Mouse (Mus musculus): ENCODE measurements at regions not wholly inside any gene's neighbourhood (a gene's known extent, or its start where the extent isn't known, plus 50 kb on each side); places are given as distances from the start of the nearest gene placed in this dataset.

DNA sequence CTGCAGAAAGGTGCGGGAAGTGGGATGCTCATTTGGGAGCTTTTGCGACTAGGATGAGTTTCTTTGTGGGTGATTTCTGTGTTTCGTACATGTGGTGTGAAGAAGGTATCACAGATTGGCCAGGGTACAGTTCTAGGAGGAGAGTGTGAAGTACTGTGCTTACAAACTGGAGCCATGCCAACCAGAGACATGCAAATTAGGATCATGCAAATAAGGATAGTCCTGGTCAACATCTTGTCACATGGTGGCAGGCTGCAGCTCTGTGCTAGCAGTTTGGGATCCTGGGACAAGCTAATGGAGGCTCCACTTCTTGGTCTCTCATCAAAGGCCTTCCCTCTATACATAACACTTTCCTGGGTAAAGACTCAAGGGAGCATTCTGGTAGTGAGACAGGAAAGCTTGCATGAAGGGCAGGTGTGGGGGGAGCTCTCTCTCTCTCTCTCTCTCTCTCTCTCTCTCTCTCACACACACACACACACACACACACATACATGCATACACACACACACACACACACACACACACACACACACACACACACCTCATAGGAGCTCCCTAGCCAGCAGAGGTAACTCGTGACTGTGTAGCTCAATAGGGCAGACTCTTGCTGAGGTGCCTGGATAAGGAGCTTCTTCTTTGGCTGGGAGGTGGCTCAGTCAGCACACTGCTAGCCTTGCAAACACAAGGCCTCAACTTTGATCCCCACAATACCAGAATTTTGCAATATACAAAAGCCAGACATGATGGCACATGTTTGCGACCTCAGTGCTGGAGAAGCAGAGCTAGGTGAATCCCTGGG is 177.1 kb upstream of the Ctnnb1 start:
- no peak overlapping the region for H3K4me3 ChIP-seq
- no peak overlapping the region for H3K9ac ChIP-seq
- H3K4me1 ChIP-seq = 0 out of 2 replicates have a peak, but pooled peaks cover 3% of the 10 kb centered on the region
- ATAC-seq (ENCODE audit: insufficient number of reproducible peaks, insufficient read depth, low FRiP score, low TSS enrichment) = no peak
- no peak overlapping the region for H3K27ac ChIP-seq
- no peaks in the 10 kb centered on the region for H3K27me3 ChIP-seq
- WGBS = 83% methylated on average over 5 of the region's 5 CpGs
- H3K36me3 ChIP-seq = no peaks in the 10 kb centered on the region
- no peak overlapping the region for H3K4me2 ChIP-seq (replicated peaks)
- H3K9me3 ChIP-seq = 0 out of 2 replicates have a peak, but pooled peaks cover 6% of the 10 kb centered on the region

DNA sequence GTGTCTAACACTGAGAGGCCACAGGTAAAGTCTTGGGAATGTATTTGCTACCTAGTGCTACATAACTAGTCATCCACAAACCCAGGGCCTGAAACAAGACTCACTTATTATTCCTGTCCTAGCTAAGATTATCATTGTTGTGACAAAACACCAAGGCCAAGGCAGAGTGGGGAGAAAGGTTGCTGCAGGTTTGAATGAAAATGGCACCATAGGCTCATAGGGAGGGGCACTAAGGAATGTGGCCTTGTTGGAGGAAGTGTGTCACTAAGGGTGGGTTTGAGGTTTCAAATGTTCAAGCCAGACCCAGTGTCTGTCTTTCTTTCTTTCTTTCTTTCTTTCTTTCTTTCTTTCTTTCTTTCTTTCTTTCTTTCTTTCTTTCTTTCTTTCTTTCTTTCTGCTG is 174.9 kb upstream of the Ctnnb1 start:
- Histone ChIP-seq H3K27ac (no peak overlapping the region), H3K27me3 (no peaks in the 10 kb centered on the region), H3K4me3 (no peak overlapping the region), H3K36me3 (no peaks in the 10 kb centered on the region), H3K4me1 (0 out of 2 replicates have a peak, but pooled peaks cover 3% of the 10 kb centered on the region), H3K4me2 (replicated peaks) (no peak overlapping the region), H3K9me3 (0 out of 2 replicates have a peak, but pooled peaks cover 6% of the 10 kb centered on the region), H3K9ac (no peak overlapping the region)
- no peak for ATAC-seq (ENCODE audit: insufficient number of reproducible peaks, insufficient read depth, low FRiP score, low TSS enrichment)

DNA sequence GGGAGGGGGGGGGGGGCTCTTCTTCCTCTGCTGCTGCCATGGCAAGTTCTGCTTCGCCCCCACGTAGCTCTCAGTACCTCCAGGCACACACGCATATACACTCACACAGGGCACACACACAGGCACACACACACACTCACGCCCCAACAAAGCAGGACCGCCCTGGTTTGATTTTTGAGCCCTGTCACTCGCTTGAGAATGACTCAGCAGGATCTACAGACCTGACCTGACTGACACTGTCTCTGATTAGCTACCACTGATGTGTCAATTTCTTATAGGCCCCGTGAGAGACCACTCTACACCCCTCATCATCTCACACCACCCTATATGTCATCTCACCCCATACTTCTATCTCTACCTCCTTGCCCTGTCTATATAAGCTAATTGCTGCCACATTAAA is 173.5 kb upstream of the Ctnnb1 start:
- Histone ChIP-seq H3K27ac (no peak overlapping the region), H3K36me3 (no peaks in the 10 kb centered on the region), H3K27me3 (no peaks in the 10 kb centered on the region), H3K4me2 (replicated peaks) (no peak overlapping the region), H3K9ac (no peak overlapping the region), H3K9me3 (0 out of 2 replicates have a peak, but pooled peaks cover 6% of the 10 kb centered on the region), H3K4me3 (no peak overlapping the region), H3K4me1 (peaks cover 3% of the 10 kb centered on the region; the same call in 1 of the 2 replicates)
- no peak for ATAC-seq (ENCODE audit: insufficient number of reproducible peaks, insufficient read depth, low FRiP score, low TSS enrichment)
- 86% methylated on average over 7 of the region's 7 CpGs for WGBS

DNA sequence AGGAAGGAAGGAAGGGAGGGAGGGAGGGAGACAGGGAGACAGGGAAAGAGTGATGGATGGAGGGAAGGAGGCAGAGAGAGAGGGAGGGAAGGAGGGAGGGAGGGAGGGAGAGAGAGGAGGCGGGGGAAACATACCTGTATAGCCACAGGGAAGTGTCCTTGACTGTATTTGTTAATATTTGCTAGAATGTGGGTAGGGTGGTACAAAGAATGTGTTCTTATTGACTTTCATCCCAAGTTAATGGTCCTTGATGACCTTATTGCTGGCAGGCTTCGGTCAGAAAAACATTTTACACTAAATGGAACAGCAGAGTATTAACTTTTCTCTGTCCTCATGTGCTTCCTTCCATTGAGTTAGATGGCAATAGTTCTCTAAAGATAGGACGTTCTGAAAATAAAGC is 171.0 kb upstream of the Ctnnb1 start:
- Histone ChIP-seq H3K4me1 (no peaks in the 10 kb centered on the region; the same call in 1 of the 2 replicates), H3K36me3 (no peaks in the 10 kb centered on the region), H3K4me3 (no peak overlapping the region), H3K4me2 (replicated peaks) (no peak overlapping the region), H3K27me3 (no peaks in the 10 kb centered on the region), H3K9me3 (0 out of 2 replicates have a peak, but pooled peaks cover 6% of the 10 kb centered on the region), H3K9ac (no peak overlapping the region), H3K27ac (no peak overlapping the region)
- 84% methylated on average over 3 of the region's 3 CpGs for WGBS
- ATAC-seq (ENCODE audit: insufficient number of reproducible peaks, insufficient read depth, low FRiP score, low TSS enrichment) = no peak

DNA sequence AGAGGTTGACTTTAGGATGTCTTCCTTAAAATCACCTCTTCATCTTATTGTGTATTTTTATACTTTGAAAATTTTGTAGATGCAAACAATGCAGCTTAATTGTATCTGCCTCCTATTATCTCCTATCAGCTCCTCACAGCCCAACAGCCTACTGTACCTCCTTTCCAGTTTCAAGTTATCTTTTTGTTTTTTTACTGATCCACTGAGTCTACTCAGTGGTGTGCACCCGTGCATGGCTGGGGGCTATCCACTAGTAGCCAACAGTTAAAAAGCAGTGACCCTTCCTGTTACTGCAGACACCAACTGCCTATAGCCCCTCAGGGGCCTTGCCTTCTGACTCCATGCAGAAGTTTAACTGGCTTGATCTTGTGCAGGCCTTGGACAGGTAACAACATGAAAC is 170.4 kb upstream of the Ctnnb1 start:
- ATAC-seq (ENCODE audit: insufficient number of reproducible peaks, insufficient read depth, low FRiP score, low TSS enrichment) = no peak
- 79% methylated on average over 1 of the region's 1 CpGs for WGBS
- no peak overlapping the region for H3K9ac ChIP-seq
- H3K4me3 ChIP-seq = no peak overlapping the region
- H3K27me3 ChIP-seq = no peaks in the 10 kb centered on the region
- no peaks in the 10 kb centered on the region; the same call in 1 of the 2 replicates for H3K4me1 ChIP-seq
- no peak overlapping the region for H3K4me2 ChIP-seq (replicated peaks)
- no peak overlapping the region for H3K27ac ChIP-seq
- no peaks in the 10 kb centered on the region for H3K36me3 ChIP-seq
- 0 out of 2 replicates have a peak, but pooled peaks cover 6% of the 10 kb centered on the region for H3K9me3 ChIP-seq

DNA sequence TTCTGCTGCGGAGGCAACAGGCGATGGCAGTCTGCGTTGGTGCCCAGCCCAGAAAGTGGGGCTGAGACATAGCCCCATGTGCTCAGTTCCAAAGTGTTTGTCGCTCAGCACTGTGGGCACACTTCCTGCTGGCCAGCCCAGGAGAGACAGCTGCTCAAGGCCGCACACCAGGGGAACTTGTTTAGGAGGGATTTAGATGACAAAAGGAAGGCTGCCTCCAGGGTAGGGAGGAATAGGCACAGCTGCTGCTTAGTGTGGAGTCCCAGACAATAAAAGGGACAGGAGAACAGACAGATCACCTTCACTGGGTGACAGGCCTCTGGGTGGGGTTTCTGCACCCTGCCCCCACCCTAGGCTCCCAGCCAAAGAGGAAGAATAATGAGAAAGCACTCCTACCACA is 169.2 kb upstream of the Ctnnb1 start:
- 59% methylated on average over 5 of the region's 5 CpGs for WGBS
- Histone ChIP-seq H3K9ac (no peak overlapping the region), H3K36me3 (no peaks in the 10 kb centered on the region), H3K4me3 (no peak overlapping the region), H3K27ac (0 out of 2 replicates have a peak overlapping the region, but pooled peaks have one; percentile 23), H3K4me2 (replicated peaks) (no peak overlapping the region), H3K4me1 (no peaks in the 10 kb centered on the region; the same call in 1 of the 2 replicates), H3K9me3 (0 out of 2 replicates have a peak, but pooled peaks cover 6% of the 10 kb centered on the region), H3K27me3 (no peaks in the 10 kb centered on the region)
- 0 out of 2 replicates have a peak, but pooled peaks have one; percentile 64 for ATAC-seq (ENCODE audit: insufficient number of reproducible peaks, insufficient read depth, low FRiP score, low TSS enrichment)

DNA sequence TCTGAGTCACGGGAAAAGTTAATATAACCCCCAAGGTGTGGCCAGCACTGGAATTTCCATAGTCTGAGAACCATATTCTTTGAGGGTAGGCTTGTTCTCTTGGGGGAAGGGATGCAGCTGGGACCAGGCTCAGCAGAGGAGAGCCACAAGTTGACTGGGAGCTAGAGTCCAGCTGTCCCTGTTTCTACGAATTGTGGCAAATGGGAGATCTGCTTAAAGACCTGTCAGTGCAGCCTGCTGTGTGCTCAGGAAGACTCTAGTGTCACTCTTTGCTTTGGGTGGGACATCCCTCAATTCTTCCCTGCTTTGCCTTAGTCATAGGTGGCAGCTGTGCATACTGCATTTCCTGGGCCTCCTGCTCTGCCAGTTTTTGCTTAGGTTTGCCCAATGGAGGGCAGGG is 165.2 kb upstream of the Ctnnb1 start:
- Histone ChIP-seq H3K9me3 (no peaks in the 10 kb centered on the region), H3K27ac (no peak overlapping the region)
- WGBS = 67% methylated on average over 2 of the region's 2 CpGs

DNA sequence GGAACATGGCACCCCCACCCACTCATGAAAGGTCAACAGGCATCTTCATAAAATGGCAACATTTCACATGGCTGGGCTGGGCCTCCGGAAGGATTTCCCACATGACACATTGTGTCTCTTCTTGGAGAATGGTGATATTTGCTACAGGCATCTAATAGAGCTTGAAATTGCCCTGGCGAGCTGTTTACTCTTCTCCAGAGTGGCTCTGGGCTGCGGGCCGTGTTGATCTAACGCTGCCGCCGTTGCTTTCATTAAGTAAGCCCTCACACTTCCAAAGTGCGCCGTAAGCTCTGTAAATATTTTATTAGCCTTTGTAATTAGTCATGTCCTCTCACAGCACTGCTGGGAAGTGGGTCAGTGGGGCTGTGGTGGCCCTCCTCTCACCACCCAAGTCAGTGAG is 164.4 kb upstream of the Ctnnb1 start:
- Histone ChIP-seq H3K4me3 (no peak overlapping the region), H3K4me2 (replicated peaks) (no peak overlapping the region), H3K4me1 (peaks cover 8% of the 10 kb centered on the region), H3K9me3 (no peaks in the 10 kb centered on the region), H3K36me3 (no peaks in the 10 kb centered on the region), H3K27me3 (no peaks in the 10 kb centered on the region), H3K27ac (no peak overlapping the region), H3K9ac (no peak overlapping the region)
- 86% methylated on average over 9 of the region's 9 CpGs for WGBS
- ATAC-seq (ENCODE audit: insufficient number of reproducible peaks, insufficient read depth, low FRiP score, low TSS enrichment) = no peak

More for the DNA sequence above, 165.2 kb upstream of the Ctnnb1 start:
- no peak overlapping the region for H3K9ac ChIP-seq
- no peaks in the 10 kb centered on the region for H3K36me3 ChIP-seq
- H3K4me1 ChIP-seq = peaks cover 1% of the 10 kb centered on the region; the same call in 1 of the 2 replicates
- no peaks in the 10 kb centered on the region for H3K27me3 ChIP-seq
- no peak overlapping the region for H3K4me2 ChIP-seq (replicated peaks)
- no peak for ATAC-seq (ENCODE audit: insufficient number of reproducible peaks, insufficient read depth, low FRiP score, low TSS enrichment)
- no peak overlapping the region for H3K4me3 ChIP-seq

DNA sequence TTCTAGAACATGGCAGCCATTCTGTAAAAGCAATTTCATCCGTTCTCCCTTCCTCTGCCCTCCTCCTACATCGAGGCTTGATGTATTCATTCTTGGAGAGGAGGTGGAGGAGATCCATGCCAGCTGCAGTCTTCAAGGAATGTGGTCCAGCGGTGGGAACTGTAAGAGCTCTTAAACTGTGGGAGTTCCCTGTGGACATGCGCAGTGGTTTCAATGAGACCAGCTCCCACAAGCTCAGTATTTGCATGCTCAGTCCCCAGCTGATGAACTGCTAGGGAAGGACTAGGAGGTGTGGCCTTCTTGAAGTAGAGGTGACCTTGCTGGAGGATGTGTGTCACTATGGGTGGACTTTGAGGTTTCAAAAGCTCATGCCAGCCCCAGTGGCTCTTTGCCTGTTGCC is 163.7 kb upstream of the Ctnnb1 start:
- no peak for ATAC-seq (ENCODE audit: insufficient number of reproducible peaks, insufficient read depth, low FRiP score, low TSS enrichment)
- Histone ChIP-seq H3K4me3 (no peak overlapping the region), H3K9ac (no peak overlapping the region), H3K36me3 (no peaks in the 10 kb centered on the region), H3K27ac (no peak overlapping the region), H3K9me3 (no peaks in the 10 kb centered on the region), H3K4me1 (peaks cover 14% of the 10 kb centered on the region), H3K27me3 (no peaks in the 10 kb centered on the region), H3K4me2 (replicated peaks) (no peak overlapping the region)
- whole genome bisulfite sequencing = 93% methylated on average over 4 of the region's 4 CpGs

DNA sequence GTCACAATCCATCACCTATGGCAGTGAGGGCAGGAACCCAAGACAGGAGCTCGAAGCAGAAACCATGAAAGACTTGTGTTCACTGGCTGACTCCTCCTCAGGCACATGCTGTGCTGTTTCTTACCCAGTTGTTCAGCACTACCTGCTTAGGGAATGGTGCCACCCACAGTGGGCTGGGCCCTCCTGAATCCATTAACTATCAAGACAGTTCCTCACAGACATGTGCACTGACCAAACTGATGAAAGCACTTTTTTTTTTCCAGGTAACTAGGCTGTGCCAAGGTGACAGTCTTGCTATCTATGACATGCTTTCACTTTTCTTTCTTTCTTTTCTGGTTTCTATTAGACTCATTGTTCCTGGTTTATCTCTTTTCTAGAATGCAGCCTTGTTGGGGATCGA is 162.1 kb upstream of the Ctnnb1 start:
- Histone ChIP-seq H3K4me1 (peaks cover 30% of the 10 kb centered on the region), H3K4me3 (no peak overlapping the region), H3K4me2 (replicated peaks) (no peak overlapping the region), H3K9me3 (no peaks in the 10 kb centered on the region), H3K27ac (no peak overlapping the region), H3K36me3 (no peaks in the 10 kb centered on the region), H3K27me3 (no peaks in the 10 kb centered on the region), H3K9ac (no peak overlapping the region)
- WGBS = 78% methylated on average over 2 of the region's 2 CpGs
- ATAC-seq (ENCODE audit: insufficient number of reproducible peaks, insufficient read depth, low FRiP score, low TSS enrichment) = no peak

DNA sequence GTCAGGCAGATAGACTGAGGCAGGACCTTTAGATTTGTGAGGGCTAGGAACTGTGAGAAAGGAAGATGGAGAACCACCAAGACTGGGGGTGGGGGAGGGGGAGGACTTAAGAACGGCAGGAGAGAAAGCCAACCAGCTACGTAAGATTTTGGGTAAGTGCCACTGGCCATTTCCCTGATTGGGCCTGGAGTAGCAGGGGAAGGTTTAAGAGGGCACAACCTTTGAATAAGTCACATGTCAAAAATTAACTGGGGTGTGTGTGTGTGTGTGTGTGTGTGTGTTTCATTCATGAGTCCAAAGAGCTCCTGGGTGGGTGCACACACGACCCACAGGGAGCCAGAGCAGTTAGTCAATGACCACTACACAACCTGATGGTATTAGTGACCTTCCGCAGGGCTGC is 161.6 kb upstream of the Ctnnb1 start:
- no peak overlapping the region for H3K4me2 ChIP-seq (replicated peaks)
- no peaks in the 10 kb centered on the region for H3K27me3 ChIP-seq
- no peaks in the 10 kb centered on the region for H3K9me3 ChIP-seq

DNA sequence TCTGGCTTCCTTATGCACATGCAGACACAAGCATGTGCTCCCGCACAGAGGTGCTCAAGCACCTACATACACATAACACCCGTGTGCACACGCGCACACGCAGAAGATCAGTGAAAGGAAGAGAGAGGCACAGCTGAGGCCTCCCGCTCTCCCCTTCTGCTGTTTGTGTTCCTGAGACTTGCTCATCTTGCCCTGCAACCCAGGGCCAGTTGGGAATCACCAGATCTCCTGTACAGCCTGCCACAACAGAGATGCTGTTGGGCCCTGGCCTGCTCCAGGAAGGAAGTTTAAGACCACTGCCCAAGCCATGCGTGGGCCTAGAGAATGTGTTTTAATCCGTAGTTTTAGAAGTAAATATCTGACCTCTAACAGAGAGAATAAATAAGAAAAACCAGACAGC is 160.0 kb upstream of the Ctnnb1 start:
- H3K36me3 ChIP-seq = no peaks in the 10 kb centered on the region
- no peak overlapping the region for H3K9ac ChIP-seq
- H3K4me3 ChIP-seq = no peak overlapping the region
- peaks cover 36% of the 10 kb centered on the region for H3K4me1 ChIP-seq
- H3K27me3 ChIP-seq = no peaks in the 10 kb centered on the region
- H3K9me3 ChIP-seq = no peaks in the 10 kb centered on the region
- H3K27ac ChIP-seq = peak overlapping the region; percentile 88
- H3K4me2 ChIP-seq (replicated peaks) = no peak overlapping the region
- 65% methylated on average over 8 of the region's 8 CpGs for WGBS
- ATAC-seq (ENCODE audit: insufficient number of reproducible peaks, insufficient read depth, low FRiP score, low TSS enrichment) = no peak

More for the DNA sequence above, 161.6 kb upstream of the Ctnnb1 start:
- no peaks in the 10 kb centered on the region for H3K36me3 ChIP-seq
- no peak overlapping the region for H3K4me3 ChIP-seq
- WGBS = 75% methylated on average over 4 of the region's 4 CpGs
- H3K9ac ChIP-seq = no peak overlapping the region
- ATAC-seq (ENCODE audit: insufficient number of reproducible peaks, insufficient read depth, low FRiP score, low TSS enrichment) = no peak
- H3K27ac ChIP-seq = no peak overlapping the region
- H3K4me1 ChIP-seq = peaks cover 35% of the 10 kb centered on the region
